Mouse (Mus musculus): ENCODE data around the gene Aggf1.
"Not testable (repeated sequence)": the region's sequence is repeated elsewhere in the genome, so short reads cannot be mapped to it uniquely, and the experiment has no call there.

Gene Aggf1

GRCm38 (mm10) chr13:95374701-95375553, at the start of gene Aggf1:
TSS of gene Aggf1 (minus strand) at chr13:95375352.
- DNase-seq, result peak; percentile 91

- no peak for DNase-seq
Observed at GRCm38 (mm10) chr13:95424932-95425331, 49.8 kb upstream of the Aggf1 start.

- DNase-seq, result no peak
Observed at GRCm38 (mm10) chr13:95419204-95419749, 44.1 kb upstream of the Aggf1 start.

- no peak for DNase-seq
Observed at GRCm38 (mm10) chr13:95418575-95419203, 43.5 kb upstream of the Aggf1 start.

GRCm38 (mm10) chr13:95412257-95412656, 37.1 kb upstream of the Aggf1 start:
- DNase-seq, result no peak

- DNase-seq, result no peak
Observed at GRCm38 (mm10) chr13:95393242-95393641, 18.1 kb upstream of the Aggf1 start.

GRCm38 (mm10) chr13:95389866-95390865, 15.0 kb upstream of the Aggf1 start:
- DNase-seq, result peak; percentile 48

GRCm38 (mm10) chr13:95388226-95388625, 13.1 kb upstream of the Aggf1 start:
- no peak for DNase-seq

GRCm38 (mm10) chr13:95382418-95382817, 7.3 kb upstream of the Aggf1 start:
- DNase-seq, result no peak

- no peak for DNase-seq
Observed at GRCm38 (mm10) chr13:95378696-95379095, 3.5 kb upstream of the Aggf1 start.

- DNase-seq, result not testable (repeated sequence)
Observed at GRCm38 (mm10) chr13:95376689-95377289, 1.6 kb upstream of the Aggf1 start.

GRCm38 (mm10) chr13:95375554-95375914, 382 bp upstream of the Aggf1 start:
- no peak for DNase-seq

GRCm38 (mm10) chr13:95366356-95366755, 8.8 kb downstream of the Aggf1 start:
- no peak for DNase-seq

GRCm38 (mm10) chr13:95363440-95363839, 11.7 kb downstream of the Aggf1 start:
- DNase-seq, result no peak

GRCm38 (mm10) chr13:95358223-95358622, 16.9 kb downstream of the Aggf1 start:
- DNase-seq, result no peak

- peak; percentile 39 for DNase-seq
Observed at GRCm38 (mm10) chr13:95348476-95348875, 26.7 kb downstream of the Aggf1 start.

GRCm38 (mm10) chr13:95347018-95347696, 28.0 kb downstream of the Aggf1 start:
- peak; percentile 69 for DNase-seq

- DNase-seq, result no peak
Observed at GRCm38 (mm10) chr13:95345869-95346268, 29.3 kb downstream of the Aggf1 start.

- DNase-seq, result no peak
Observed at GRCm38 (mm10) chr13:95343470-95343869, 31.7 kb downstream of the Aggf1 start.

GRCm38 (mm10) chr13:95336122-95336677, 39.0 kb downstream of the Aggf1 start:
- peak; percentile 83 for DNase-seq

Data from cerebellum, adult 9-11 months (tissue).